Mouse (Mus musculus): Measurements from ENCODE around the gene Rcsd1.
A peak's percentile ranks its signal among the peaks of the same experiment; 100 is the strongest.

Rcsd1 gene

GRCm38 (mm10) chr1:165658602-165659001 is 51.0 kb downstream of the Rcsd1 start:
- peak; percentile 84 for DNase-seq

GRCm38 (mm10) chr1:165655482-165655881 is 54.1 kb downstream of the Rcsd1 start:
- no peak for DNase-seq

DNA sequence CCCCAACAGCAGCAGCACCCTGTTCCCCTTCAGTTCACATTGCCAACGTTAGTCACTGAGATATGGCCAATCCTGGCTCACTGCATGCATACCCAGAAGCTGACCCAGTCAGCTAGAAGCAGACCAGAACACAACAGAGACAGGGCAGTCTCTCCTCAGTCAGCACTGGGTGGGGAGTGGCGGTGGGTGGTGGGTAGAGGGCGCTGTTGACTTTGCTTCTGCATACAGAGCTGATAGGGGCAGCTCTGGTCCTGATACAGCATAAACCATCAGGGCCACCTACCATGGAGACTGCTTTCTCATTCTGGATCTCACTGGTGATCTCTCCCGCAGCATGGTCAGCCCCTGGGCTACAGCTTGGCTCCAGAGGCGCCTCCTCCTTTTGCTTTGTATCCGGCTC is 54.5 kb downstream of the Rcsd1 start:
- DNase-seq, result no peak

DNA sequence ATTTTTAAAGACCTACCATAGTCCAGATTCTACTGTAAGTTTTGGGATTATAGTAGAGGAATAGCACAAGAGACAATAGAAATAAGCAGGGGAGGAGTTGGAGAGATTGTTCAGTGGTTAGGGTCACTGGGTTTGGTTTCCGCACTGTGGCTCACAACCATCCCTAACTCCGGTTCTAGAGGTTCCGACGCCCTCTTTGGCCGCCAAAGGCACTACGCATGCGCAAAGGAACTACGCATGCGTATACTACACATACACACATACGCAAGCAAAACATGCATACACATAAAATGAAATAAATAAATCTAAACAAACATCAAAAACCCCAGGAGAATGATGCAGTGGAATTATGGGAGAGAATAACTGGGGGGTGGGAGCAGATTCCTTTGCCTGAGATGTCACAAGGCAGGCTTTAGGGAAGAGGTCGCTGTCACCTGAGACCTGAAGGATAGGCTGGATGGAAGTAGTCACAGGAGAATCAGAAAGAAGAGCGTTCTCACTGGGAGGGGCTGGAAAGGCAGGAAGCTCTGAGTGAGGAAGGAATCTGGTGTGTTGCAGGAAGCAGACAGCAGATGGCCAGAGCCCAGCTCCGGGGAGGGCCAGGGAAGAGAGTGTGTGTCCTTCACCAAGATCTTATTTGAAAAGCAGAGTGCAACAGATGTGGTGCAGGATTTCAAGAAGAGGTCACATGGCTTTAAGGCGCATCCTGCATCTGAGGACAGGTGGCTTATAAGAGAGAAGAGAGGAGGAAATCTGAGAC is 56.3 kb downstream of the Rcsd1 start:
- DNase-seq, result no peak

DNA sequence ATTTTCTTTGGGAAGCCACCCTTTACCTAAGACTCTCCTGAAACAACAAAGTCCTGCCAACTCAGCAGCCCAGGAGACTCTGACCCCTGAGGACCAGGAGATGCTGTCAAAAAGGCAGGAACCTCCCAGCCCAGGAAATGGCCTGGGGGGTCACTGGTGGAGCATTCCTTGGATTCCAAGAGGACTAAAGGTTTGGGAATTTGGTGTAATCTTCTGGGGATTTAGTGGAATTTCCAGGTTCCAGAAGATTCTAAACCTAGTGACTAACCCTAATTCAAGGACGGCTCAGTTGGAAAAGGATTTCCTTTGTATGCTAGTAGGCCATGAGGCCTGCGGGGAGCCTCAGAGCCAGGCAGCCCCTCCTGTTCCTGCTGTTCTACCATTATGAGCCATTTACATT is 57.0 kb downstream of the Rcsd1 start:
- DNase-seq, result no peak

DNA sequence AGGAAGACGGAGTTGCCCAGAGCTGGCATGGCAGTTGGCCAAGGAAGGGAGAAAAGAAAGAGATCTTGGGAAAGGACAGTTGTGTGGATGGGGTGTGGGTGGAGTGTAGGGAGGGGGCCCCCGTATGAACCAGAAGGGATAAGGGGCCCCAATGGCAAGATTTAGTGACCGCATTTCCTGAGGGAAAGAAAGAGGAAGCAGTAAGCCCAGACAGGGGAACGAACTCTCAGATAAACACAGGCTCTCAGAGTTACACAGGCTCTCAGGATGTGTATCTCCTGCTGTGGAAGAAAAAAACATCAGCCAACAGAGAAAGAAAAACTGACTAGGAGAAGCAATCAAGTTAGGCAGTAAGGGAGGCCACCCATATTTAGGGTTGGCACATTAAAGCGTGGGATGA is 58.4 kb downstream of the Rcsd1 start:
- DNase-seq, result no peak

DNA sequence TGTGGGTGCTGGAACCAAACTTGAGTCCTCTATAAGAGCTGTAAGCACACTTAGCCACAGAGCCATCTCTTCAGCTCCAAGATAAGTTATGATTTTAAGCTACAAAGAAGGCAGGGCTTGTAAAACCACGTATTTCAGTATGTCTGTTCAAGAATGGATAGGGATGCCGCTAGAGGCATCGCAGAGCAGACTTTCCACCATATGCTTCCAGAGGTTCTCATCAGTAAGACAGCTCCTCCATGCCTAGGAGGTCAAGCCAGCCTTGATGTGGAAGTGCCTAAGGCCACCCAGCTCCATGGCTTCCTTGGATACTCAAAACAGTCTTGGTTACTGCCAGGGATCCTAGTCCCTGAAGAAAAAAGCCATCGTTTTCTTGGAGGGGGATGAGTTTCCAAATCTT is 64.5 kb downstream of the Rcsd1 start:
- no peak for DNase-seq

DNA sequence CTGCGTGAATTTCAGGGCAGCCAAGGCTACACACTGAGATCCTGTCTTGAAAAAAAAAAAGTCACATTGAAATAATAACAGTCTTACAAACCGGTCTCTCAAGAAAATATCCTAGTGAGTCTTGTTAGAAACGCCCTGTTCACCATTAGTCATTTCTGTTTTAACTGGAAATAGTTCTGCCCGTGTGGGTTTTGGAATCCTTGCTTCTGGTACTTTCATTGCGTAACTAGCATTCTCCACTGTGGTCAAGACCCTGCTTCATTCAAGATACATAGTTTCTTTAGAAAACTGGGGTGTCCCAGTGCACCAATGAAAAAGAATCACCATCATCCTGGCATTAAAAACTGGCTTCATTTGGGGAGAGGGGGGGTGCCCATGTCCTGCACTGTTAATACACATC is 65.8 kb downstream of the Rcsd1 start:
- DNase-seq, result no peak

DNA sequence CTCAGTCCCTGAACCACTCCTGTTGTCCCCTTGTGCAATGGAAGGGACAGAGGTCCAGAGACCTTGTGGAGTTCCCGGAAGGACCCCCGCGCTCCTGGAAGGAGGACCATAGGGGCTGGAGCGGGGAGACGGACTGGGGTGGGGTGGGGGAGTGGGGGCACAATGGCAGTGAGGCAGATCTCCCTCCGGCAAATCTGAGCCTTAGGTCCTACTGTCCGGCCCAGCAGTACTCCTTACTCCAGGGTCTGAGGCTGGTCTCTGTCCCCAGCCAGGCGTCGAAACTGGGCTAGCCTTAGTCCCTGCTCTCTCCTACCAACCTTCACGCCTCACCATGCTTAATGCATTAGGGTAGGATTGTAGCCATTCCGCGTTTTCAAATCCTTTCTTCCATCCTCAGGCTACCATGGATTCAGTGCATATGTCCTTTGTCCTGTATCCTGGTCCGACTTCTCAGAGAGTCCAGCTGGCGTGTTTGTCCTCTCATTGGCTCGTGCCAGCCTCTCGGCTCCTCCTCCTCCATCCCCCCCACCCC is 66.7 kb downstream of the Rcsd1 start:
- DNase-seq, result peak; percentile 67

DNA sequence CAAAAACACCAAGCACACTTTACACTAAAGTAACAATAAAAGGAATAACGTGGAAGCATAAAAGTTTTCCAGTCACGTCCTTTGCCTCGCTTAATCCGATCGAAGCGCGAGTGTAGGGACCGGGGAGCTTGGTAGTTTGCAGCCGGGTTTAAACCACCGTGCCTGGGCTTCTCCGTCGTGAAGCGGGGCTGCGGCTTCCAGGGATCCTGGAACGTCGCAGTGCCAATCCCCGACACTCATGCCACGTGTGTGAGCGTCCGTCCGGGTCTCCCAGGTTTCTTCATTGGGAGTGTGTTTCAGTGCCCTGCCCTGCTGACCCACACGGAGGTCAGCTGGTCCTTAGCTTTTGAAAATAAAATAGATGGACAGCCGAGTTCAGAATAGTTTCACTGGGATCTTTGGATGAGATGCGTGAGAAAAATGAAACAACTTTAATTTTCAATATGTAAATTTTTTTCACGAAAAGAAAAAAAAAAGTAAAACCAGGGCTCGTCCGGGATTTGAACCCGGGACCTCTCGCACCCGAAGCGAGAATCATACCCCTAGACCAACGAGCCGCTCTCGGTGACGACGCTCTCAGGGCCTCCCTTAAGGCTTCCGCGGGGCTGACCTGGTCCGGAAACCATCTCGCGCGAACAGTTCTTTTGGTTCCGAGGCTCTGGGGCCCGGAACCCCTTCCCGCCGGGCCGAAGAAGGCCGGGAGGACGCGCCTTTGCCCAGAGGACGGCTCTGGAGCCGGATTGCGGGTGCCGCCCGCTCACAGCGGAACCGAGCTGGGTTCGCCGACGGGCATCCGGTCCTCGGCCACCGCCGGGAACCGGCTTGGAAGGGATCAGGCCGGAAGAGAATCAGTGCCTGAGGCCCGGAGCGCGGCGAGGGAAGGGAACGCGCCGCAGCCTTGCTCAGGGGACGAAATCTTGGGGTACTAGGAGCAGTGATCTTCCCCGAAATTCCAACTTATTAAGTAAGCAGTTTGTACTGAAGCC is 67.5 kb downstream of the Rcsd1 start:
- peak; percentile 96 for DNase-seq

GRCm38 (mm10) chr1:165641271-165641771 is 68.2 kb downstream of the Rcsd1 start:
- peak; percentile 83 for DNase-seq

GRCm38 (mm10) chr1:165636289-165636688 is 73.3 kb downstream of the Rcsd1 start:
- no peak for DNase-seq

- DNase-seq, result no peak
Observed at GRCm38 (mm10) chr1:165635055-165635897, 74.3 kb downstream of the Rcsd1 start.

GRCm38 (mm10) chr1:165634151-165634884 is 75.2 kb downstream of the Rcsd1 start, which contains the start of gene Mpzl1:
Gene Mpzl1 (minus strand): TSS chr1:165634538.
- DNase-seq, result peak; percentile 99

DNA sequence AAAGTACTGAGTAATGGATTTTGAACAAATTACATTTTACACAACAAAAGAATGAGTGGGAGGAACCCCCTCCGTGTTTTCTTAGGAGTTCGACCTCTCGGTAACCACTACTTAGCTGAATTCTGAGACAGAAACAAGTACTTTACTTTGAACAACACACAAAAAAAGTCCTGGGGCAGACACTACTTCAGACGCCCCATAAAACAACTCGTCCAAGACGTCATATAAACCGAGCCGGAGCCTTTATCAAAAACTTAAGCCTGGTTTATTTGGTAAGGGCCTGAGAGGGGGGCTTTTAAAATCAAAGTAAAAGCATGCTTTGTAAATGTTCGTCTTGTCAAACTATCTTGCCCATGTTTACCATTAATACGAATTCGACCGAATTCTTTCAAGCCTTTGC is 76.2 kb downstream of the Rcsd1 start:
- DNase-seq, result no peak

DNA sequence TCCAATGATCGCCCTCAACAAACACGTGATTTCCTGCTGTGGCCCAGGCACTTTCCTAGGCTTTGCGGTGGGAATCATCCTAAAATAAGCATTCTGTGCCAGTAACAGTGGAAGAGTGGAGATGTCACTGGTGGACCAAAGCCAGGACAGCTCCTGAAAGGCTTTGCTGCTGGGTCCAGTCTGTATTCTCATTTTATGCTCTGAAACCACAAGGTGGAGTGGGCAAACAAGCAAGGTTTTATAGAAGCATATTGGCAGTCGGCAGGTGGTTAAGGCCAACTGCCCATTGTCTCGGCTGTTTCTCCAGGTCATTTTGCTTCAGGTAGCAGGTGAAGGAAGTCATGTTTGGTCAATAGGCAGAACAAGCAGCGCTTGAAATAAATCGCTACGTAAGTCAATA is 78.4 kb downstream of the Rcsd1 start:
- no peak for DNase-seq

DNA sequence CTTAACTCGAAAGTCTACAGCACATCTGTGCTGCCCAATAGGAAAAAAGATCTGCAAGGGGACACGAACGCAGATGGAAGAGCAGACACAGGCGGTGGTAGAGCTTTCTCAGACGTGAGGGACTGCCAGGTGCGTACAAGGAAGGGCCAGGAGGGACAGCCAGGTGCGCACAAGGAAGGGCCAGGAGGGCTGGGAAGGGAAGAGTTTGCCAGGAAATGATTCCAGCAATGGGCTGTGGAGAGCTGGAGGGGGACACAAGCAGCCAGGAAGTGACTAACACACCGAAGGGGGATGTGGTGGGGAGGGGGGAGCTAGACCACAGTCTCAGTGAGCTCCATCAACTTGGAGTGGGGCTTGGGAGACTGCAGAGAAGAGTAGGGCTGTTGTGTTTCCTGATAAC is 79.6 kb downstream of the Rcsd1 start:
- DNase-seq, result no peak

GRCm38 (mm10) chr1:165628603-165629002 is 81.0 kb downstream of the Rcsd1 start:
- DNase-seq, result no peak

DNA sequence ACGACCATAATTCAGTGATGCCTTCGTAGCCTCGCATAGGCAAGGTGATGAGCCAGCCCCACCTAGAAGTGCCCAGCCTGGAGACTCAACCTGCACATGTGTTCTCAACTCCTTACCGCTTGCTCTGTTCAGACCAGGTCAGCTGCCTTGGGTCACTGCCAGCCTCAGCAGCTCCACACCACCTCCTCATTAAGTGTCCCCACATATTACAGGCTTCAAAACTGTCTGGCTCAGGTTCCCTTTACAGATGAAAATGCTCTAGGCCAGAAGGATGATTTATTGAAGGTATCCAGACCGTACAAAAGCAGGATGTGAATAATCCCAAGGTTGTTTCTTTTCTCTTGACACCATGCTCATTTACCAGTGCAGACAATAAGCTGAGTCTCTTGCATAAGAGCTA is 83.7 kb downstream of the Rcsd1 start:
- peak; percentile 37 for DNase-seq

DNA sequence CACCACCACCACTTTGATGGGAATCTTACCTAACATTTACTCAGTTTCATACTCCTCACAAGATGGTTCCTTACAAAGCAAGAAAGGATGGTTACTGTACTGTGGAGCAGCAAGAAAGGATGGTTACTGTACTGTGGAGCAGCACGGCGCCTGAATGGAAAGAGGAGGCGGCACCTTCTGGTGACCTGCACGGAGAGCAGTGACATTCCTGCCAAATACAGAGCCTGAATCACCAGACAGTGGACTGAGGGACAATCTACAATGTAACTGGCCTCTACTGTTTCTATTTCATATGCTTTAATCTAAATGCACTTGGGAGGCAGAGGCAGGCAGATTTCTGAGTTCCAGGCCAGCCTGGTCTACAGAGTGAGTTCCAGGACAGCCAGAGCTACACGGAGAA is 84.5 kb downstream of the Rcsd1 start:
- DNase-seq, result no peak

DNA sequence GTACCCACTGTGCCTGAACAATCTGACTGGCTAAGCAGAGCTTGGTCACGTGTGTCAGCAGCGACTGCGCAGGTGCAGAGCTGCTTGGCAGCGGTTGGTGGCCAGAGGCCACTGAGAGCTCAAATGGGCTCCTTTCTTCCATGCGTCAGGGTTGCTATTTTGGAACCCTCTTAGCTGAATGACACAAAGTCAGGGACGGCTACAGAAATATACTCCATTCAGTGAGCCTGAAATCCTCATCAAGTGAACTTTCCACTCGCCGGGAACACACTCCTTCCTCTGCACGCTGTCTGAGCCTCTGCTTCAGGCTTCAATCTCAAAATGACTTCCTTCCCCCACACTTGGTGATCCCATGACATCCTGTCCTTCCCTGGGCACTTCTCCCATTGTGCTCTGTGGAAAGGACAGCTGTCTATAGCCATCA is 91.3 kb downstream of the Rcsd1 start:
- peak; percentile 45 for DNase-seq
